Mouse (Mus musculus) G1E (cell line): ENCODE data around the gene Gal3st2. TPM values are rescaled to one million over a fixed set of nuclear protein-coding genes. Genes with fewer than 3 reads are reported as not detected.
A peak's percentile ranks its signal among the peaks of the same experiment; 100 is the strongest.
"Not testable (repeated sequence)": the region's sequence is repeated elsewhere in the genome, so short reads cannot be mapped to it uniquely, and the experiment has no call there.

Experiments used
- ATAC-seq: 2 replicates; pipeline ENCODE4 v1.8.0; 2016; ENCODE audit warnings: mild to moderate bottlenecking; ENCODE audit not compliant: insufficient number of reproducible peaks, poor library complexity, low FRiP score, severe bottlenecking; ENCODE audit errors: extremely low read depth
- DNase-seq: peaks from one replicate; pipeline ENCODE4 v3.0.0; 2012; ENCODE audit warnings: low spot score
- H3K27me3 ChIP-seq: 2 replicates; pipeline ENCODE4 v1.6.1; 2012; ENCODE audit warnings: mild to moderate bottlenecking, low read length, inconsistent platforms; ENCODE audit not compliant: insufficient read depth
- H3K36me3 ChIP-seq: replicated peaks from 2 replicates; pipeline ENCODE3; 2012; ENCODE audit warnings: mild to moderate bottlenecking, inconsistent platforms
- H3K4me1 ChIP-seq: 2 replicates; pipeline ENCODE4 v1.6.1; 2012; ENCODE audit warnings: low read depth, low read length, inconsistent platforms, mixed read lengths; ENCODE audit not compliant: insufficient read depth
- H3K4me3 ChIP-seq: 2 replicates; pipeline ENCODE4 v1.5.1; 2012; ENCODE audit warnings: low read depth, mild to moderate bottlenecking, inconsistent platforms, low read length, moderate library complexity, mixed read lengths
- H3K9me3 ChIP-seq: replicated peaks from 2 replicates; pipeline ENCODE4 v1.6.1; 2012; ENCODE audit warnings: inconsistent platforms
- CTCF ChIP-seq: IDR thresholded peaks from 2 replicates; pipeline ENCODE4 v1.5.1; 2012; ENCODE audit warnings: low read depth, low read length, inconsistent platforms, mixed read lengths
- GATA1 ChIP-seq: IDR thresholded peaks from 2 replicates; pipeline ENCODE4 v1.6.1; 2012; ENCODE audit warnings: borderline replicate concordance, low read length, inconsistent platforms, mixed read lengths
- GATA2 ChIP-seq: IDR thresholded peaks from 2 replicates; pipeline ENCODE4 v1.6.1; 2012; ENCODE audit warnings: low read depth, low read length, inconsistent platforms, borderline replicate concordance
- POLR2AphosphoS5 ChIP-seq: IDR thresholded peaks from 2 replicates; pipeline ENCODE4 v1.6.1; 2012; ENCODE audit warnings: low read depth, low read length, inconsistent platforms; ENCODE audit not compliant: insufficient replicate concordance
- TAL1 ChIP-seq: conservative IDR thresholded peaks from 2 replicates; pipeline ENCODE4 v1.6.1; 2012; ENCODE audit warnings: low read depth, low read length, inconsistent platforms, mixed read lengths
- polyA plus RNA-seq: library from polyadenylated mRNA; stranded (reverse); fragments of >175 nt; gene quantifications from 2 replicates; pipeline ENCODE4 v1.2.3, GENCODE M21; 2012
- total RNA-seq, 2 experiments: library from RNA; stranded (forward) in 1 of 2; stranded (reverse) in 1 of 2; fragments of 200-1000 nt in 1 of 2; fragments of >200 nt in 1 of 2; fragmentation: Nextera tagmentation in 1 of 2; gene quantifications; 2 replicates each; pipeline ENCODE4 v1.2.3; 2014 to 2017

Gal3st2 gene
- total and polyA plus RNA-seq, 3 experiments, result not detected

- Histone ChIP-seq H3K4me1 (peaks cover 35% of the 10 kb centered on the region), H3K36me3 (peaks cover 61% of the 10 kb centered on the region), H3K4me3 (peak overlapping the region; percentile 78), H3K27me3 (no peaks in the 10 kb centered on the region), H3K9me3 (no peaks in the 10 kb centered on the region)
- TF ChIP-seq GATA1 (no peak), CTCF (no peak), GATA2 (no peak), POLR2AphosphoS5 (peak; percentile 94)
- DNase-seq (peak; percentile 96), ATAC-seq (peak; percentile 90)
Observed at GRCm38 (mm10) chr1:93825105-93825674, 35.9 kb upstream of the Gal3st2 start.

DNA sequence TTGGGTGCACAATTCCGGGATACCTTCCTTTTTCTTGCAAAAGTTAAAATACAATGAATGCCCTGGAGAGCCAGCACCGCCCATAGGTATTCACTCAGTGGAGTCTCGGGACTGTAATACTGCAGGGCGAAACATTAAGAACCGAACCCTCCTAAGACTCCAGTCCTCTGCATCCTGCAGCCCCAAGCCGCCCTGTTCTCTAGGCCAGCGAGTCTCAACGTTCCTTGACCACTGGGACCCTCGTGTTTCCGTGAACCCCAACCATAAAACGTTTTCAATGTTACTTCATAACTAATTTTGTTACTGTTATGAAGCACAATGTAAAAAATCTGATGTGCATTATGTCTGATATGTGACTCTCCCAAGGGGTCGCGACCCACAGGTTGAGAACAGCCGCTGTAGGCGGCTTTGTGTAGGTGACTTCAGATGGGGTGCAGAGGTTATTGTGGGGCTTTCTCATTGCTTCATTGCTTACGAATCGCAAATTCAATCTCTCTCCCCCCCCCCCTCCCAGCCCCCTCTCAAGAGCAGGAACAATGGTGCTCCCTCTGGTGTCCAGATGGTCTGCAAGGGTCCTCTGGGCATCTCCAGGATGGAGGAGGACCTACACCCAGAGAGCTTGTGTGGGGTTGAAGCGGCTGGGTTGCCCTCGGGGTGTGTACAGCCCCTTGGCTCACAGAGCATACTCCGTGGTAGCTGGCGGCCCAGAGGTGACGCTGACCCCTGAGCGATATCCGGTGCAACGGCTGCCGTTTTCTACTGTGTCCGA lies 35.2 kb upstream of the Gal3st2 start:
- peak overlapping the region; percentile 78 for H3K4me3 ChIP-seq
- ATAC-seq (no peak), DNase-seq (peak; percentile 38)
- TF ChIP-seq CTCF (no peak), POLR2AphosphoS5 (no peak), GATA1 (no peak), TAL1 (no peak), GATA2 (no peak)
- no peaks in the 10 kb centered on the region for H3K27me3 ChIP-seq
- peaks cover 54% of the 10 kb centered on the region for H3K36me3 ChIP-seq
- H3K9me3 ChIP-seq, result no peaks in the 10 kb centered on the region
- H3K4me1 ChIP-seq, result peaks cover 35% of the 10 kb centered on the region

DNA sequence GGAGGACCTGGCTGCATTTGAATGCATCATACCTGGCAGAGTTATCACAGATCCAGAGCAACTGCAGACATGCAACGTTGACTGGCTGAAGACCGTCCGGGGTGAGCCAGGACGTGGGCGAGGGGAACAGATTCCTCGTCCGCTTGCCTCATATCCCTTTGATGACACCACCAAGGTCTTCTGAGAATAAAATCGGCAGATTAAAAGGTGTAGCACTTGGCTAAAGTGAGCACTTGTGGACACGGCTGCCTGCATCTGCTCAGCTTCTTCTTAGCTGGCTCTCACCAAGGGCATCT lies 34.6 kb upstream of the Gal3st2 start:
- Histone ChIP-seq H3K4me1 (peaks cover 35% of the 10 kb centered on the region), H3K27me3 (no peaks in the 10 kb centered on the region), H3K36me3 (peaks cover 49% of the 10 kb centered on the region), H3K9me3 (no peaks in the 10 kb centered on the region), H3K4me3 (peak overlapping the region; percentile 78)
- TF ChIP-seq POLR2AphosphoS5 (no peak), GATA1 (no peak)
- ATAC-seq (no peak), DNase-seq (no peak)

DNA sequence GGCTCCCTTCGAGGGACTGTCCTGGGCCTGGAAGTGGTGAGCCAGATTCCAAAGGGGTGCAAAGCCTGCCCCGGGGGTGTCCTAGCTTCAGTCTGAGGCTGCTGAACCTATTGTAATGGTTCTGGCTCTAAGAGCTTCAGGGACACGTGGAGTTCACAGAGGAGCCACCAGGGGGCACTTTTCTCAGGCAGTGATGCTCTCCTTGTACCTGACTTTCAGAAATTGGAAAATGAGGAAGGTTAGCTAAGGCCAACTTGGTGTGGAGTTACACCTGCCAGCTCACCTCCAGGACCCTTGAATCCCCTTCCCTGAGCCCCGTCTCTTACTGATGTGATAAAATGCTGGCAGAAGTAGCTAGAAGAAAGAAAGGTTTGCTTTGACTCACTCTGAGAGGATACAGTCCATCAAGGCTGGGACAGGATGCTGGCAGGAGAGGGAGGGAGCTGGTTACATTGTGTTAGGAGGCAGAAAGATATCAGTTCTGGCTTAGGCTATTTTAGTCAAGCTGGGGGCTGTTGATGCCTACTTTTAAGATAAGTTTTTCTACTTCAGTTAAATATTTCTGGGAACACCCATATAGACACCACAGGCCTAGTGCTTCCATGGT lies 28.2 kb upstream of the Gal3st2 start:
- H3K27me3 ChIP-seq, H3K9me3 ChIP-seq, H3K4me3 ChIP-seq, DNase-seq: not testable (repeated sequence)
- peaks cover 56% of the 10 kb centered on the region for H3K36me3 ChIP-seq
- H3K4me1 ChIP-seq, result peaks cover 13% of the 10 kb centered on the region
- 0 out of 2 replicates have a peak, but pooled peaks have one; percentile 15 for TF ChIP-seq CTCF
- peak; percentile 66 for ATAC-seq

DNA sequence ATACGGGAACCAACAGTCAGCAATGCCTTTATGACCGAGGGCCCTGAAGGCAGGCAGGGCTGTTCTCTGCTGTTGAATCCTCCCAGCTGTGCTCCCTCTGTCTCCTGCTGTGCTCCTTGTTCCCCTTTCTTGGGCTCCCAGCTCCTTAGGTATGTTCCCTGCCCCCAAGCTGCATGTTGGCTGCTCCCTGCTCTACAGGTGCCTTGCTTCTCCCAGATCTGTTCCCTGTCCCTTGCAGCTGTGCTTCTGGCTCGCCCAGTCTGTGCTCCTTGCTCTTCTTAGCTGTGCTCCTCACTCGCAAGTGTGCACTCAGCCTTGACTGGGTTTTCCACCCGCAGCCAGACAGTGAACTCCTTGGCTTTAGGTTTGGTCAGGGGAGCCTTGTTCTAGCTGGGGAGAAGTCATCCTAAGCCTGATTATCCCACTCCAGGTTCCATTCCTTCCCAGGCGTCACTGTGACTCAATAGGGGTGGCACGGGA lies 26.4 kb upstream of the Gal3st2 start:
- DNase-seq, result peak; percentile 0
- peaks cover 52% of the 10 kb centered on the region for H3K36me3 ChIP-seq
- no peaks in the 10 kb centered on the region for H3K9me3 ChIP-seq
- H3K4me3 ChIP-seq, result no peak overlapping the region
- no peak for ATAC-seq
- no peak for TF ChIP-seq POLR2AphosphoS5
- TF ChIP-seq TAL1, result no peak
- no peak for TF ChIP-seq CTCF
- TF ChIP-seq GATA2, result no peak
- TF ChIP-seq GATA1, result no peak
- no peaks in the 10 kb centered on the region for H3K27me3 ChIP-seq
- H3K4me1 ChIP-seq, result peaks cover 10% of the 10 kb centered on the region

GRCm38 (mm10) chr1:93835211-93835610 lies 25.9 kb upstream of the Gal3st2 start:
- H3K4me1 ChIP-seq, result peaks cover 10% of the 10 kb centered on the region
- no peak overlapping the region for H3K4me3 ChIP-seq
- ATAC-seq (no peak), DNase-seq (peak; percentile 0)
- no peaks in the 10 kb centered on the region for H3K9me3 ChIP-seq
- TF ChIP-seq CTCF, result no peak
- TF ChIP-seq TAL1, result no peak
- no peak for TF ChIP-seq GATA1
- TF ChIP-seq POLR2AphosphoS5, result no peak
- TF ChIP-seq GATA2, result no peak
- peaks cover 47% of the 10 kb centered on the region for H3K36me3 ChIP-seq
- no peaks in the 10 kb centered on the region for H3K27me3 ChIP-seq
